Mouse (Mus musculus) heart, postnatal 0 days (tissue): ENCODE data around the gene D630023F18Rik.

Source experiments
- CTCF ChIP-seq: IDR thresholded peaks from 2 replicates; pipeline ENCODE4 v1.5.1; 2016; ENCODE audit warnings: antibody characterized with exemption, control low read depth, low read depth
- EP300 ChIP-seq: IDR thresholded peaks from 2 replicates; pipeline ENCODE4 v1.6.1; 2016; ENCODE audit warnings: antibody characterized with exemption, low read depth

DNA sequence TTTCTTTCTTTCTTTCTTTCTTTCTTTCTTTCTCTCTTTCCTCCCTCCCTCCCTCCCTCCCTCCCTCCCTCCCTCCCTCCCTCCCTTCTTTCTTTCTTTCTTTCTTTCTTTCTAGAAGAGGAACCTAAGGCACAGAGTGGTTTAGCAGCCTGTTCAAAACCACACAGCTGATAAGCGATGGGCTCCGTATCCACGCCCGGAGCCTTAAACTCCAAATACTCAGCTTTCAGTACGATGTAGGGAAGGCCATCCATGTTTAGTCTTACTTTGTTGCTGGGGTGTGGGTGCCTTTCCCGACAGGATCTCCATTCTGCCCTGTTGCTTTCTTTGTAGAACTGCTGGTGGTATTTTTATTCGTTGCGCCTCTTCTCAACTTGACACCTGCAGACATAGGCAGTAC, 13.8 kb downstream of the D630023F18Rik start:
- TF ChIP-seq CTCF (no peak), EP300 (no peak)
